Mouse (Mus musculus): ENCODE measurements around the gene Ptprg. TPM values are rescaled to one million over a fixed set of nuclear protein-coding genes. Genes with fewer than 3 reads are reported as not detected.

Ptprg gene
- polyA plus RNA-seq, 1 experiment = 12.1 TPM

GRCm38 (mm10) chr14:12161738-12162310 is 608.5 kb downstream of the Ptprg start:
- TF ChIP-seq POLR2A (IDR thresholded peaks at IDR 0.05; ENCODE audit: control insufficient read depth, low read depth, low read length) = no peak
- TF ChIP-seq CTCF (IDR thresholded peaks at IDR 0.05; ENCODE audit: control insufficient read depth, insufficient read depth, insufficient replicate concordance, low read depth, low read length) = no peak
- no peak overlapping the region for H3K27ac ChIP-seq (ENCODE audit: control insufficient read depth, insufficient read depth, low read depth, low read length)
- H3K4me1 ChIP-seq (ENCODE audit: control insufficient read depth, insufficient read depth, low read length) = no peaks in the 10 kb centered on the region
- H3K36me3 ChIP-seq (ENCODE audit: control insufficient read depth, insufficient read depth, low read length) = no peaks in the 10 kb centered on the region
- no peaks in the 10 kb centered on the region for H3K27me3 ChIP-seq (ENCODE audit: control insufficient read depth, insufficient read depth, low read length)
- no peak overlapping the region for H3K4me3 ChIP-seq (ENCODE audit: control insufficient read depth, low read depth, low read length)

GRCm38 (mm10) chr14:12162331-12162854 is 609.1 kb downstream of the Ptprg start:
- Histone ChIP-seq H3K27me3 (ENCODE audit: control insufficient read depth, insufficient read depth, low read length) (no peaks in the 10 kb centered on the region), H3K4me3 (ENCODE audit: control insufficient read depth, low read depth, low read length) (no peak overlapping the region), H3K27ac (ENCODE audit: control insufficient read depth, insufficient read depth, low read depth, low read length) (no peak overlapping the region), H3K4me1 (ENCODE audit: control insufficient read depth, insufficient read depth, low read length) (no peaks in the 10 kb centered on the region), H3K36me3 (ENCODE audit: control insufficient read depth, insufficient read depth, low read length) (no peaks in the 10 kb centered on the region)
- TF ChIP-seq POLR2A (IDR thresholded peaks at IDR 0.05; ENCODE audit: control insufficient read depth, low read depth, low read length) = no peak
- no peak for TF ChIP-seq CTCF (IDR thresholded peaks at IDR 0.05; ENCODE audit: control insufficient read depth, insufficient read depth, insufficient replicate concordance, low read depth, low read length)

- no peak overlapping the region for H3K27ac ChIP-seq (ENCODE audit: control insufficient read depth, insufficient read depth, low read depth, low read length)
- H3K36me3 ChIP-seq (ENCODE audit: control insufficient read depth, insufficient read depth, low read length) = no peaks in the 10 kb centered on the region
- H3K4me1 ChIP-seq (ENCODE audit: control insufficient read depth, insufficient read depth, low read length) = no peaks in the 10 kb centered on the region
- TF ChIP-seq CTCF (IDR thresholded peaks at IDR 0.05; ENCODE audit: control insufficient read depth, insufficient read depth, insufficient replicate concordance, low read depth, low read length) (no peak), POLR2A (IDR thresholded peaks at IDR 0.05; ENCODE audit: control insufficient read depth, low read depth, low read length) (no peak)
- no peaks in the 10 kb centered on the region for H3K27me3 ChIP-seq (ENCODE audit: control insufficient read depth, insufficient read depth, low read length)
- H3K4me3 ChIP-seq (ENCODE audit: control insufficient read depth, low read depth, low read length) = no peak overlapping the region
These were observed 609.9 kb downstream of the Ptprg start for GRCm38 (mm10) chr14:12163196-12163595.

GRCm38 (mm10) chr14:12167215-12167614 is 613.9 kb downstream of the Ptprg start:
- Histone ChIP-seq H3K27me3 (ENCODE audit: control insufficient read depth, insufficient read depth, low read length) (no peaks in the 10 kb centered on the region), H3K27ac (ENCODE audit: control insufficient read depth, insufficient read depth, low read depth, low read length) (no peak overlapping the region), H3K36me3 (ENCODE audit: control insufficient read depth, insufficient read depth, low read length) (no peaks in the 10 kb centered on the region), H3K4me1 (ENCODE audit: control insufficient read depth, insufficient read depth, low read length) (no peaks in the 10 kb centered on the region), H3K4me3 (ENCODE audit: control insufficient read depth, low read depth, low read length) (no peak overlapping the region)
- TF ChIP-seq POLR2A (IDR thresholded peaks at IDR 0.05; ENCODE audit: control insufficient read depth, low read depth, low read length) (no peak), CTCF (IDR thresholded peaks at IDR 0.05; ENCODE audit: control insufficient read depth, insufficient read depth, insufficient replicate concordance, low read depth, low read length) (no peak)

GRCm38 (mm10) chr14:12167651-12168050 is 614.3 kb downstream of the Ptprg start:
- H3K36me3 ChIP-seq (ENCODE audit: control insufficient read depth, insufficient read depth, low read length) = no peaks in the 10 kb centered on the region
- TF ChIP-seq POLR2A (IDR thresholded peaks at IDR 0.05; ENCODE audit: control insufficient read depth, low read depth, low read length) = no peak
- no peak for TF ChIP-seq CTCF (IDR thresholded peaks at IDR 0.05; ENCODE audit: control insufficient read depth, insufficient read depth, insufficient replicate concordance, low read depth, low read length)
- H3K27ac ChIP-seq (ENCODE audit: control insufficient read depth, insufficient read depth, low read depth, low read length) = no peak overlapping the region
- H3K4me1 ChIP-seq (ENCODE audit: control insufficient read depth, insufficient read depth, low read length) = no peaks in the 10 kb centered on the region
- H3K4me3 ChIP-seq (ENCODE audit: control insufficient read depth, low read depth, low read length) = no peak overlapping the region
- no peaks in the 10 kb centered on the region for H3K27me3 ChIP-seq (ENCODE audit: control insufficient read depth, insufficient read depth, low read length)

GRCm38 (mm10) chr14:12177436-12177835 is 624.1 kb downstream of the Ptprg start:
- TF ChIP-seq CTCF (IDR thresholded peaks at IDR 0.05; ENCODE audit: control insufficient read depth, insufficient read depth, insufficient replicate concordance, low read depth, low read length) = no peak
- no peaks in the 10 kb centered on the region for H3K4me1 ChIP-seq (ENCODE audit: control insufficient read depth, insufficient read depth, low read length)
- H3K4me3 ChIP-seq (ENCODE audit: control insufficient read depth, low read depth, low read length) = no peak overlapping the region
- no peak overlapping the region for H3K27ac ChIP-seq (ENCODE audit: control insufficient read depth, insufficient read depth, low read depth, low read length)
- no peaks in the 10 kb centered on the region for H3K27me3 ChIP-seq (ENCODE audit: control insufficient read depth, insufficient read depth, low read length)
- no peaks in the 10 kb centered on the region for H3K36me3 ChIP-seq (ENCODE audit: control insufficient read depth, insufficient read depth, low read length)

GRCm38 (mm10) chr14:12178645-12179044 is 625.3 kb downstream of the Ptprg start:
- Histone ChIP-seq H3K36me3 (ENCODE audit: control insufficient read depth, insufficient read depth, low read length) (no peaks in the 10 kb centered on the region), H3K4me1 (ENCODE audit: control insufficient read depth, insufficient read depth, low read length) (no peaks in the 10 kb centered on the region), H3K4me3 (ENCODE audit: control insufficient read depth, low read depth, low read length) (no peak overlapping the region), H3K27ac (ENCODE audit: control insufficient read depth, insufficient read depth, low read depth, low read length) (no peak overlapping the region), H3K27me3 (ENCODE audit: control insufficient read depth, insufficient read depth, low read length) (no peaks in the 10 kb centered on the region)
- no peak for TF ChIP-seq CTCF (IDR thresholded peaks at IDR 0.05; ENCODE audit: control insufficient read depth, insufficient read depth, insufficient replicate concordance, low read depth, low read length)
- TF ChIP-seq POLR2A (IDR thresholded peaks at IDR 0.05; ENCODE audit: control insufficient read depth, low read depth, low read length) = no peak
